Mouse (Mus musculus) liver, postnatal 0 days (tissue): Measurements from ENCODE around the gene Rps6kl1.

Experiments
- CTCF ChIP-seq: sonication (generic); IDR thresholded peaks from 2 replicates; pipeline ENCODE4 v1.5.1; 2016; ENCODE audit warnings: antibody characterized with exemption, low read depth
- EP300 ChIP-seq: IDR thresholded peaks from 2 replicates; pipeline ENCODE4 v1.6.1; 2016; ENCODE audit warnings: antibody characterized with exemption, low read depth, mild to moderate bottlenecking

- TF ChIP-seq CTCF (no peak), EP300 (no peak)
Measured at GRCm38 (mm10) chr12:85141096-85141495, 10.0 kb downstream of the Rps6kl1 start.
